Mouse (Mus musculus) heart, embryonic 14.5 days (tissue): ENCODE results near the gene 5330417C22Rik. TPM values are rescaled to one million over a fixed set of nuclear protein-coding genes. Genes with fewer than 3 reads are reported as not detected.
"Not testable (repeated sequence)": the region's sequence is repeated elsewhere in the genome, so short reads cannot be mapped to it uniquely, and the experiment has no call there.

Experiments used
- ATAC-seq: fragments of 200-750 bp; cut with Nextera tagmentation; 2 replicates; pipeline ENCODE4 v1.8.0; 2017; ENCODE audit warnings: low read depth, moderate TSS enrichment; ENCODE audit not compliant: insufficient number of reproducible peaks, insufficient read depth, low FRiP score
- H3K27ac ChIP-seq, 2 experiments: fragments of 200-500 bp in 1 of 2; fragments of 300-500 bp in 1 of 2; sonication (generic) in 1 of 2; replicated peaks in 1 of 2; 2 replicates each; pipeline ENCODE4 v1.5.1; 2012 to 2014; ENCODE audit warnings: low read depth in 2 of 2, low read length in 2 of 2, control low read depth in 1 of 2, mild to moderate bottlenecking in 1 of 2, mixed read lengths in 1 of 2; ENCODE audit not compliant: control insufficient read depth in 1 of 2, insufficient read depth in 1 of 2
- H3K27me3 ChIP-seq: fragments of 300-500 bp; sonication (generic); 2 replicates; pipeline ENCODE4 v1.6.1; 2014; ENCODE audit warnings: mild to moderate bottlenecking, low read length, control low read depth; ENCODE audit not compliant: control insufficient read depth, insufficient read depth
- H3K36me3 ChIP-seq: fragments of 300-500 bp; sonication (generic); 2 replicates; pipeline ENCODE4 v1.6.1; 2014; ENCODE audit warnings: mild to moderate bottlenecking, control low read depth, low read length, mixed read lengths; ENCODE audit not compliant: control insufficient read depth, insufficient read depth
- H3K4me1 ChIP-seq, 2 experiments: fragments of 200-500 bp in 1 of 2; fragments of 300-500 bp in 1 of 2; sonication (generic) in 1 of 2; 2 replicates each; pipeline ENCODE4 v1.6.1; 2012 to 2014; ENCODE audit warnings: low read length in 2 of 2, control low read depth in 1 of 2, mixed read lengths in 1 of 2; ENCODE audit not compliant: control insufficient read depth in 2 of 2, insufficient read depth in 2 of 2
- H3K4me2 ChIP-seq: fragments of 300-500 bp; sonication (generic); 2 replicates; pipeline ENCODE4 v1.6.1; 2014; ENCODE audit warnings: mild to moderate bottlenecking, low read length
- H3K4me3 ChIP-seq, 2 experiments: fragments of 200-500 bp in 1 of 2; fragments of 300-500 bp in 1 of 2; sonication (generic) in 1 of 2; 2 replicates each; pipeline ENCODE4 v1.5.1; 2012 to 2014; ENCODE audit warnings: low read length in 2 of 2, mild to moderate bottlenecking in 2 of 2, control low read depth in 1 of 2, low read depth in 1 of 2, moderate library complexity in 1 of 2; ENCODE audit not compliant: control insufficient read depth in 1 of 2, insufficient read depth in 1 of 2
- H3K9ac ChIP-seq: fragments of 300-500 bp; sonication (generic); 2 replicates; pipeline ENCODE4 v1.6.1; 2014; ENCODE audit warnings: mild to moderate bottlenecking, low read length
- H3K9me3 ChIP-seq: fragments of 300-500 bp; sonication (generic); 2 replicates; pipeline ENCODE4 v1.6.1; 2016; ENCODE audit warnings: low read length, control low read depth; ENCODE audit not compliant: control insufficient read depth
- WGBS: fragments of 180-500 bp; shearing (Covaris S2); extraction: QIAGEN DNeasy Blood & Tissue Kit; methylation state at CpG from one replicate; pipeline ENCODE4 v1.1.7; 2014; 5-methylcytosine and 5-hydroxymethylcytosine counted together
- polyA plus RNA-seq: library from polyadenylated mRNA; unstranded; fragments of >200 nt; fragmentation: Nextera tagmentation; extraction: Ambion mirVana; gene quantifications from 2 replicates; pipeline ENCODE4 v1.2.1, GENCODE M21; 2014

Gene 5330417C22Rik
- polyA plus RNA-seq, 1 experiment from 2014 or later, result 0.80 TPM

DNA sequence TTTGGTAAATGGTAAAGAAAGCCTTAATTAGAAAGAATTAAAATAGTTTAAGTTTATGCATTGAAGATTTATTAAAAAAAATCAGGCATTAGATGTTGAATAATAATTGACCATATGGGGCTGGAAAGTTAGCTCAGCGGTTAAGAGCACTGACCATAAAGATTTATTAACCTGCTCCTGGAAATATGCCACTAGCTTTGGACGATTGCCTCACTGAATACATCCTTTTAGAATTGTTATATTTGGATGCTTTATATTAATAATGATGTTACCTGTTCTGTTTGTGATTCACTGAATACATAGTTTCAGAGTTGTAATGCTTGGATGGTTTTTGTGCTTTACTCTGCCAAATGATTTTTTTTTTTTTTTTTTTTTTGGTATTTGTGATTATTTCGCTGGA lies 34.9 kb downstream of the 5330417C22Rik start:
- H3K27me3 ChIP-seq, ATAC-seq, H3K9me3 ChIP-seq, H3K36me3 ChIP-seq, H3K27ac ChIP-seq, H3K4me1 ChIP-seq, H3K4me2 ChIP-seq, H3K9ac ChIP-seq, H3K4me3 ChIP-seq: not testable (repeated sequence)
- WGBS, result 74% methylated on average over 3 of the region's 3 CpGs

- WGBS, result 45% methylated on average over 8 of the region's 8 CpGs
- H3K4me1 ChIP-seq, result no peaks in the 10 kb centered on the region; a peak in 1 of 4 replicates
These were observed 36.5 kb downstream of the 5330417C22Rik start for GRCm38 (mm10) chr3:108499826-108500225.

DNA sequence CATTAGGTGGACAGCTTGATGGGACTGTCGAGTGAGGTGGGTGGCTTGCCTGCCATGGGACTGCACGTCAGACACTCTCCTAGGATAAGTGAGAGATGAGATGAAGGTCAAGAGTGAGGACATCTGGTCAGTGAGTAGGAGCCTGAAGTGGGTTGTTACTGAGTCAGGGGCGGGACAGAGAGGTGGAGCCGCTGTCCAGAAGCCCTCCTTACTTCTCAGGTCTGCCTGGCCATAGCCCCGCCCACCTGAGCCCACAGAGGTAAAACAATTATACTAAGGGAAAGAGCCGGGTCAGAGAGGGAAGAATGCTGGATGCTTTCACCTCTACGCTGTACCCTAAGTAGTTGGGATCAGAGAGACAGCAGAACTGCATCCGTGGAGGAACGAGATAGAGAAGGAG lies 38.7 kb downstream of the 5330417C22Rik start:
- no peaks in the 10 kb centered on the region for H3K27me3 ChIP-seq
- no peak overlapping the region for H3K4me2 ChIP-seq
- WGBS, result 28% methylated on average over 9 of the region's 9 CpGs
- no peak for ATAC-seq
- H3K4me1 ChIP-seq, result no peaks in the 10 kb centered on the region; a peak in 1 of 4 replicates
- H3K27ac ChIP-seq, result no peak overlapping the region
- H3K9ac ChIP-seq, result no peak overlapping the region
- no peak overlapping the region for H3K4me3 ChIP-seq
- H3K9me3 ChIP-seq, result no peaks in the 10 kb centered on the region
- H3K36me3 ChIP-seq, result no peaks in the 10 kb centered on the region

More at GRCm38 (mm10) chr3:108499826-108500225, 36.5 kb downstream of the 5330417C22Rik start:
- Histone ChIP-seq H3K27ac (no peak overlapping the region), H3K4me3 (no peak overlapping the region), H3K9me3 (no peaks in the 10 kb centered on the region), H3K4me2 (no peak overlapping the region), H3K27me3 (no peaks in the 10 kb centered on the region), H3K36me3 (no peaks in the 10 kb centered on the region), H3K9ac (no peak overlapping the region)
- ATAC-seq, result no peak

- Histone ChIP-seq H3K27ac (no peak overlapping the region), H3K4me2 (no peak overlapping the region), H3K4me1 (no peaks in the 10 kb centered on the region; a peak in 1 of 4 replicates), H3K9ac (no peak overlapping the region), H3K27me3 (no peaks in the 10 kb centered on the region), H3K36me3 (no peaks in the 10 kb centered on the region), H3K9me3 (no peaks in the 10 kb centered on the region), H3K4me3 (no peak overlapping the region)
- 37% methylated on average over 4 of the region's 4 CpGs for WGBS
- ATAC-seq, result no peak
These were observed 40.9 kb downstream of the 5330417C22Rik start for GRCm38 (mm10) chr3:108495486-108495885.

GRCm38 (mm10) chr3:108494861-108495474 lies 41.4 kb downstream of the 5330417C22Rik start:
- no peak overlapping the region for H3K9ac ChIP-seq
- no peak overlapping the region for H3K27ac ChIP-seq
- no peak for ATAC-seq
- 75% methylated on average over 9 of the region's 9 CpGs for WGBS
- no peak overlapping the region for H3K4me2 ChIP-seq
- H3K9me3 ChIP-seq, result no peaks in the 10 kb centered on the region
- H3K27me3 ChIP-seq, result no peaks in the 10 kb centered on the region
- H3K36me3 ChIP-seq, result no peaks in the 10 kb centered on the region
- H3K4me3 ChIP-seq, result no peak overlapping the region
- no peaks in the 10 kb centered on the region; a peak in 1 of 4 replicates for H3K4me1 ChIP-seq

DNA sequence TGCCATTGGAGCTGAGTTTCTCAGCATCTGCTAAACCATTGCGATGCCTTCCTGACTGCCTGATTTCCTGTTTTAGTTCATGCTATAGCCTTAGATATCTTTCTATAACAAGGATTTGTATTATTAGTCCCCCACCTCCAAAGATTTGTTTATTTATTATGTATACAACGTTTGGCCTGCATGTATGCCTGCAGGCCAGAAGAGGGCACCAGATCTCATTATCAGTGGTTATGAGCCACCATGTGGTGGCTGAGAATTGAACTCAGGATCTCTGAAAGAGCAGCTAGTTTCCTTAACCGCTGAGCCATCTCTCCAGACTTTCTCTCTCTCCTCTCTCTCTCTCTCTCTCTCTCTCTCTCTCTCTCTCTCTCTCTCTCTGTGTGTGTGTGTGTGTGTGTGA lies 46.4 kb downstream of the 5330417C22Rik start:
- Histone ChIP-seq H3K27me3 (no peaks in the 10 kb centered on the region), H3K36me3 (no peaks in the 10 kb centered on the region), H3K27ac (no peak overlapping the region), H3K4me3 (no peak overlapping the region), H3K9ac (no peak overlapping the region), H3K4me1 (no peaks in the 10 kb centered on the region), H3K4me2 (no peak overlapping the region), H3K9me3 (0 out of 2 replicates have a peak, but pooled peaks cover 3% of the 10 kb centered on the region)
- WGBS, result 37% methylated on average over 3 of the region's 3 CpGs
- ATAC-seq, result no peak

DNA sequence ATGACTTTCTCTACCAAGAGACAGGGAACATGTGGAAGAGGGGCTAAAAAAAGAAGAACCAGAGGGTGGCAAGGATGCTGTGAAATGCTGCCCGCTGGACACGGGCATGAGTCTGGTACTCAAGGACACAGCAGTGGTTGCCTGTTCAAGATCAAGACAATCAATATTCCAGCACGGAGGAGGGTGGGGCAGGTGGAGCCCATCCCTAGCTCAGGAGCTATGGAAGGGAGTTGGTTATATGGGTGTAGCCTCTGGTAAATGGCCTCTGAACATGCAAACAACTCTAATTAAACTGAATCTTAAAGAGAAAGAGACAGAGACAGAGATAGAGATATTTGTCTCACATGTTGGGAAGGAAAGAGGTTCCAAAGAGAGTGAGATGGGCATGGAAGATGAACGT lies 51.6 kb downstream of the 5330417C22Rik start:
- no peaks in the 10 kb centered on the region for H3K27me3 ChIP-seq
- H3K9me3 ChIP-seq, result 0 out of 2 replicates have a peak, but pooled peaks cover 3% of the 10 kb centered on the region
- 85% methylated on average over 4 of the region's 4 CpGs for WGBS
- no peaks in the 10 kb centered on the region for H3K4me1 ChIP-seq
- ATAC-seq, result no peak
- no peak overlapping the region for H3K4me2 ChIP-seq
- H3K36me3 ChIP-seq, result no peaks in the 10 kb centered on the region
- no peak overlapping the region for H3K9ac ChIP-seq
- no peak overlapping the region for H3K27ac ChIP-seq
- no peak overlapping the region for H3K4me3 ChIP-seq

- no peak for ATAC-seq
- Histone ChIP-seq H3K4me2 (no peak overlapping the region), H3K27ac (no peak overlapping the region), H3K4me1 (no peaks in the 10 kb centered on the region), H3K27me3 (no peaks in the 10 kb centered on the region), H3K9ac (no peak overlapping the region), H3K4me3 (no peak overlapping the region), H3K36me3 (no peaks in the 10 kb centered on the region), H3K9me3 (no peaks in the 10 kb centered on the region)
- 79% methylated on average over 4 of the region's 4 CpGs for WGBS
These were observed 57.5 kb downstream of the 5330417C22Rik start for GRCm38 (mm10) chr3:108478800-108479199.
